Mouse (Mus musculus) MEL (cell line): ENCODE measurements around the gene Tlr3. TPM values are rescaled to one million over a fixed set of nuclear protein-coding genes. Genes with fewer than 3 reads are reported as not detected.

ENCODE experiments used
- DNase-seq: peaks from one replicate; pipeline ENCODE4 v3.0.0; 2011; ENCODE audit warnings: low read depth, low spot score
- H3K27ac ChIP-seq: 2 replicates; pipeline ENCODE4 v1.5.1; 2012; ENCODE audit warnings: low read depth, mild to moderate bottlenecking, control low read depth, low read length, moderate library complexity; ENCODE audit not compliant: control insufficient read depth
- H3K27me3 ChIP-seq, 2 experiments: fragments of 150-350 bp in 1 of 2; sonication (generic) in 1 of 2; 2 replicates each; pipeline ENCODE4 v1.6.1; 2012; ENCODE audit warnings: low read length in 2 of 2, mild to moderate bottlenecking in 2 of 2, improper control_type of control experiment in 1 of 2, moderate library complexity in 1 of 2; ENCODE audit not compliant: insufficient read depth in 2 of 2, control insufficient read depth in 1 of 2
- H3K36me3 ChIP-seq, 2 experiments: 2 replicates each; pipeline ENCODE4 v1.6.1; 2012 to 2014; ENCODE audit warnings: low read length in 2 of 2, improper control_type of control experiment in 1 of 2, inconsistent platforms in 1 of 2, mild to moderate bottlenecking in 1 of 2; ENCODE audit not compliant: insufficient read depth in 2 of 2, control insufficient read depth in 1 of 2
- H3K4me1 ChIP-seq, 2 experiments: fragments of 150-350 bp in 1 of 2; sonication (generic) in 1 of 2; 2 replicates each; pipeline ENCODE4 v1.6.1; 2012; ENCODE audit warnings: low read length in 2 of 2, improper control_type of control experiment in 1 of 2, mild to moderate bottlenecking in 1 of 2; ENCODE audit not compliant: insufficient read depth in 2 of 2, control insufficient read depth in 1 of 2
- H3K4me3 ChIP-seq, 2 experiments: fragments of 150-350 bp in 1 of 2; sonication (generic) in 1 of 2; 2 replicates each; pipeline ENCODE4 v1.5.1; 2012; ENCODE audit warnings: low read depth in 2 of 2, low read length in 2 of 2, mild to moderate bottlenecking in 2 of 2, moderate library complexity in 2 of 2, control low read depth in 1 of 2, improper control_type of control experiment in 1 of 2; ENCODE audit not compliant: control insufficient read depth in 1 of 2, insufficient read depth in 1 of 2
- H3K79me2 ChIP-seq: 2 replicates; pipeline ENCODE4 v1.6.1; 2012; ENCODE audit warnings: mild to moderate bottlenecking, low read length, moderate library complexity; ENCODE audit not compliant: control insufficient read depth, poor library complexity, insufficient read depth
- H3K9ac ChIP-seq: 2 replicates; pipeline ENCODE4 v1.6.1; 2012; ENCODE audit warnings: low read depth, mild to moderate bottlenecking, control low read depth, low read length, moderate library complexity; ENCODE audit not compliant: control insufficient read depth, poor library complexity, severe bottlenecking
- H3K9me3 ChIP-seq: fragments of 150-350 bp; sonication (generic); replicated peaks from 2 replicates; pipeline ENCODE4 v1.6.1; 2012; ENCODE audit warnings: mild to moderate bottlenecking, low read length, improper control_type of control experiment, moderate library complexity; ENCODE audit not compliant: insufficient read depth
- CHD1 ChIP-seq: IDR thresholded peaks from 2 replicates; pipeline ENCODE4 v1.6.1; 2012; ENCODE audit warnings: low read depth, mild to moderate bottlenecking, inconsistent platforms, low read length, improper control_type of control experiment
- CHD2 ChIP-seq: IDR thresholded peaks from 2 replicates; pipeline ENCODE4 v1.6.1; 2011; ENCODE audit warnings: low read length, improper control_type of control experiment
- ELF1 ChIP-seq: IDR thresholded peaks from 2 replicates; pipeline ENCODE4 v1.6.1; 2014; ENCODE audit warnings: low read depth, mild to moderate bottlenecking, inconsistent platforms, low read length, improper control_type of control experiment, moderate library complexity
- HCFC1 ChIP-seq: IDR thresholded peaks from 2 replicates; pipeline ENCODE4 v1.6.1; 2012; ENCODE audit warnings: low read depth, mild to moderate bottlenecking, inconsistent platforms, low read length, improper control_type of control experiment, moderate library complexity
- JUND ChIP-seq: IDR thresholded peaks from 2 replicates; pipeline ENCODE4 v1.6.1; 2011; ENCODE audit warnings: low read depth, mild to moderate bottlenecking, improper control_type of control experiment, low read length
- MAX ChIP-seq: IDR thresholded peaks from 2 replicates; pipeline ENCODE4 v1.6.1; 2011; ENCODE audit warnings: low read length, improper control_type of control experiment
- MEF2A ChIP-seq: IDR thresholded peaks from 2 replicates; pipeline ENCODE4 v1.6.1; 2014; ENCODE audit warnings: low read depth, mild to moderate bottlenecking, inconsistent platforms, low read length, improper control_type of control experiment; ENCODE audit not compliant: poor library complexity, insufficient replicate concordance, severe bottlenecking; ENCODE audit errors: extremely low read depth
- MYB ChIP-seq: IDR thresholded peaks from 2 replicates; pipeline ENCODE4 v1.6.1; 2011; ENCODE audit warnings: mild to moderate bottlenecking, low read depth, low read length, improper control_type of control experiment
- POLR2AphosphoS2 ChIP-seq: IDR thresholded peaks from 2 replicates; pipeline ENCODE4 v1.6.1; 2011; ENCODE audit warnings: low read length, improper control_type of control experiment
- RCOR1 ChIP-seq: IDR thresholded peaks from 2 replicates; pipeline ENCODE4 v1.6.1; 2012; ENCODE audit warnings: low read depth, mild to moderate bottlenecking, inconsistent platforms, low read length, improper control_type of control experiment
- SIN3A ChIP-seq: IDR thresholded peaks from 2 replicates; pipeline ENCODE4 v1.6.1; 2012; ENCODE audit warnings: low read length, improper control_type of control experiment, inconsistent platforms
- TAL1 ChIP-seq: IDR thresholded peaks from 2 replicates; pipeline ENCODE4 v1.6.1; 2012; ENCODE audit warnings: mild to moderate bottlenecking, inconsistent platforms, low read length, moderate library complexity, mixed read lengths
- TBP ChIP-seq: IDR thresholded peaks from 2 replicates; pipeline ENCODE4 v1.8.0; 2011; ENCODE audit warnings: low read depth, low read length, improper control_type of control experiment
- USF1 ChIP-seq: IDR thresholded peaks from 2 replicates; pipeline ENCODE4 v1.6.1; 2014; ENCODE audit warnings: low read depth, mild to moderate bottlenecking, inconsistent platforms, low read length, improper control_type of control experiment, moderate library complexity
- USF2 ChIP-seq, 2 experiments: IDR thresholded peaks; 2 replicates each; pipeline ENCODE4 v1.6.1; 2011 to 2012; ENCODE audit warnings: improper control_type of control experiment in 2 of 2, low read length in 2 of 2, borderline replicate concordance in 1 of 2, inconsistent platforms in 1 of 2, low read depth in 1 of 2, mild to moderate bottlenecking in 1 of 2; ENCODE audit not compliant: insufficient read depth in 1 of 2
- ZC3H11A ChIP-seq: IDR thresholded peaks from 2 replicates; pipeline ENCODE4 v1.6.1; 2012; ENCODE audit warnings: low read depth, mild to moderate bottlenecking, inconsistent platforms, low read length, improper control_type of control experiment
- ZKSCAN1 ChIP-seq: IDR thresholded peaks from 2 replicates; pipeline ENCODE4 v1.6.1; 2012; ENCODE audit warnings: low read depth, mild to moderate bottlenecking, inconsistent platforms, low read length, improper control_type of control experiment, moderate library complexity
- ZMIZ1 ChIP-seq: IDR thresholded peaks from 2 replicates; pipeline ENCODE4 v1.6.1; 2012; ENCODE audit warnings: low read depth, mild to moderate bottlenecking, inconsistent platforms, low read length, improper control_type of control experiment, moderate library complexity
- polyA plus RNA-seq, 2 experiments: library from polyadenylated mRNA; stranded (reverse) in 1 of 2; unstranded in 1 of 2; fragments of >175 nt in 1 of 2; fragments of >200 nt in 1 of 2; gene quantifications; 2 replicates each; pipeline versions ENCODE4 v1.2.1 to v1.2.4; 2012; ENCODE audit warnings: low replicate concordance in 2 of 2, low read depth in 1 of 2; ENCODE audit not compliant: insufficient read length in 2 of 2, insufficient read depth in 1 of 2, missing spikeins in 1 of 2
- total RNA-seq: library from RNA; depleted of rRNA; stranded (reverse); fragments of 300-350 nt; gene quantifications from 2 replicates; pipeline ENCODE4 v1.2.3, GENCODE M21; 2012

The Tlr3 gene
- total and polyA plus RNA-seq, 3 experiments, result 0.15 TPM; not detected in 2

GRCm38 (mm10) chr8:45381963-45382347 is 28.9 kb downstream of the Tlr3 start, which contains the start of gene Fam149a:
Gene Fam149a, minus strand, starts transcription at chr8:45382291.
- TF ChIP-seq USF2 (IDR thresholded peaks at IDR 0.05; ENCODE audit: borderline replicate concordance in 1 of 2, insufficient read depth in 1 of 2, low read depth in 1 of 2, low read length in 2 of 2) (no peak), USF1 (no peak), MAX (no peak), JUND (no peak), SIN3A (no peak), TAL1 (no peak), TBP (no peak), POLR2AphosphoS2 (no peak), ZC3H11A (no peak)
- H3K27ac ChIP-seq, result no peak within 1 kb of the TSS
- no peaks in the 10 kb centered on the region for H3K36me3 ChIP-seq
- no peak for DNase-seq
- H3K79me2 ChIP-seq, result no peaks in the 10 kb centered on the region
- no peaks in the 10 kb centered on the region for H3K27me3 ChIP-seq
- H3K4me3 ChIP-seq, result no peak within 1 kb of the TSS
- H3K9ac ChIP-seq, result no peak within 1 kb of the TSS
- H3K4me1 ChIP-seq, result no peaks in the 10 kb centered on the region
- no peaks in the 10 kb centered on the region for H3K9me3 ChIP-seq

- Histone ChIP-seq H3K9me3 (no peaks in the 10 kb centered on the region), H3K9ac (no peak overlapping the region), H3K36me3 (no peaks in the 10 kb centered on the region), H3K27ac (no peak overlapping the region), H3K27me3 (no peaks in the 10 kb centered on the region), H3K79me2 (no peaks in the 10 kb centered on the region), H3K4me3 (no peak overlapping the region), H3K4me1 (no peaks in the 10 kb centered on the region)
- no peak for TF ChIP-seq MYB
- no peak for TF ChIP-seq ELF1
- no peak for TF ChIP-seq TBP
- TF ChIP-seq ZKSCAN1, result no peak
- no peak for TF ChIP-seq ZMIZ1
- DNase-seq, result no peak
These were observed 29.6 kb downstream of the Tlr3 start for GRCm38 (mm10) chr8:45381075-45381962.

- H3K4me1 ChIP-seq, result no peaks in the 10 kb centered on the region
- DNase-seq, result no peak
- no peaks in the 10 kb centered on the region for H3K36me3 ChIP-seq
These were observed 30.3 kb downstream of the Tlr3 start for GRCm38 (mm10) chr8:45380598-45380997.

More at GRCm38 (mm10) chr8:45380598-45380997, 30.3 kb downstream of the Tlr3 start:
- TF ChIP-seq CHD2, result no peak
- no peak for TF ChIP-seq MEF2A
- no peak for TF ChIP-seq HCFC1
- no peak for TF ChIP-seq CHD1
- no peak for TF ChIP-seq RCOR1
- no peak for TF ChIP-seq ZMIZ1
- Histone ChIP-seq H3K9me3 (no peaks in the 10 kb centered on the region), H3K4me3 (no peak overlapping the region), H3K27me3 (no peaks in the 10 kb centered on the region), H3K79me2 (no peaks in the 10 kb centered on the region), H3K27ac (no peak overlapping the region), H3K9ac (no peak overlapping the region)
